Mouse (Mus musculus) B cell, adult 67 days (primary cell): ENCODE results near the gene Grn. TPM values are rescaled to one million over a fixed set of nuclear protein-coding genes. Genes with fewer than 3 reads are reported as not detected.

Experiments used
- total RNA-seq, 2 experiments: library from RNA; stranded (reverse); gene quantifications; 4 replicates each; pipeline ENCODE4 v1.2.4; 2023

Grn gene
- total RNA-seq = 10 to 100 TPM; 62.2 to 72.9 TPM

GRCm38 (mm10) chr11:102430121-102431017 lies at the start of gene Grn:
Grn (plus strand) TSS chr11:102430315.

DNA sequence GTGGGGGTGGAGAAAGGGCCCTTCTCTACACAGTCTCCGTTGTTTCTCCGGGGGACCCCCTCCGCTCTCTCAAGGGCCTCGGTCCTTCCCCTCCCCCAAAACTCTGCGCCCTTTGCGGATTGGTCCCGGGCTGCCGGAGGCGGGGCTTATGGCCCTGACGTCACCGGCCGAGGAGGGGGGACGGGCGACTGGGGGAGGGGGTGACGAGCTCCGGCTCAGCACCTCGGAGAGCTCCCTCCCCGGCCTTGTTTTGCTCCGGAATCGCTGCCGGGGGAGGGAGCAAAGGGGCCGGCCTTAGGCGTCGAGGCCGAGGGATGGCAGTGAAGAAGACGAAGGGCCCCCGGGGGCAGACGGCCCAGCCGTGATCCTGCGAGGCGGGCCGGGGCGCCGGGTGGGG lies 36.9 kb upstream of the Grn start, which contains the start of gene Rundc3a:
Gene Rundc3a, plus strand, starts transcription at position 166 of the 397 bp plus-strand sequence.

GRCm38 (mm10) chr11:102407834-102408215 lies 22.3 kb upstream of the Grn start, which contains the start of gene Slc25a39:
Slc25a39 (minus strand) TSS chr11:102407946.

GRCm38 (mm10) chr11:102447497-102447896 lies 17.4 kb downstream of the Grn start, which contains the start of gene Fam171a2:
Fam171a2 (minus strand) TSS chr11:102447682.

GRCm38 (mm10) chr11:102469648-102470357 lies 39.7 kb downstream of the Grn start, which contains the start of gene Itga2b:
Itga2b (minus strand) TSS chr11:102470122.

Other genes starting within 250 kb of the Grn start
- 10 to 100 TPM; 53.8 to 57.7 TPM for gene Lsm12, start 245.0 kb upstream of the Grn start, total RNA-seq
- 10 to 100 TPM; 44.4 to 48.9 TPM for gene G6pc3, start 240.7 kb upstream of the Grn start, total RNA-seq
- gene Hdac5, start 200.1 kb upstream of the Grn start, total RNA-seq = 100 to 1,000 TPM; 117 to 132 TPM
- under 1 TPM; 0.71 to 0.96 TPM for gene BC030867, start 181.4 kb upstream of the Grn start, total RNA-seq
- not detected for gene Asb16, start 161.6 kb upstream of the Grn start, total RNA-seq
- gene Tmub2, start 145.4 kb upstream of the Grn start, total RNA-seq = 10 to 100 TPM; 43.7 to 45.4 TPM
- gene Atxn7l3, start 133.7 kb upstream of the Grn start, total RNA-seq = 10 to 100 TPM; 72.1 to 73.0 TPM
- gene Ubtf, start 110.6 kb upstream of the Grn start, total RNA-seq = 100 to 1,000 TPM; 172 to 178 TPM
- under 1 TPM in 1 of 2 experiments, not detected in 1; 0.70 TPM for gene Slc4a1, start 64.1 kb upstream of the Grn start, total RNA-seq
- 1 to 10 TPM in 1 of 2 experiments, under 1 TPM in 1; 0.56 to 2.4 TPM for gene Rundc3a, start 36.9 kb upstream of the Grn start, total RNA-seq
- 10 to 100 TPM; 41.6 to 41.8 TPM for gene Slc25a39, start 22.4 kb upstream of the Grn start, total RNA-seq
- not detected for gene Fam171a2, start 17.4 kb downstream of the Grn start, total RNA-seq
- 1 to 10 TPM; 6.4 to 7.9 TPM for gene Itga2b, start 39.8 kb downstream of the Grn start, total RNA-seq
- 10 to 100 TPM; 61.3 to 65.5 TPM for gene Gpatch8, start 126.1 kb downstream of the Grn start, total RNA-seq
- not detected for gene Gm11627, start 149.1 kb downstream of the Grn start, total RNA-seq
- gene Fzd2, start 174.1 kb downstream of the Grn start, total RNA-seq = not detected
- gene Meioc, start 233.4 kb downstream of the Grn start, total RNA-seq = not detected